Mouse (Mus musculus): ENCODE measurements around the gene Dph2. TPM values are rescaled to one million over a fixed set of nuclear protein-coding genes. Genes with fewer than 3 reads are reported as not detected.

Dph2 gene
- polyA plus RNA-seq, 1 experiment from 2014 or later, result 23.1 TPM

- peaks cover 46% of the 10 kb centered on the region for H3K36me3 ChIP-seq (ENCODE audit: control insufficient read depth, insufficient read depth, low read length)
- no peak overlapping the region for H3K4me3 ChIP-seq (ENCODE audit: low read depth, low read length)
- H3K9ac ChIP-seq (ENCODE audit: low read depth, low read length), result no peak overlapping the region
- H3K9me3 ChIP-seq (replicated peaks; ENCODE audit: control insufficient read depth, low read length, poor library complexity, severe bottlenecking), result no peaks in the 10 kb centered on the region
- H3K27me3 ChIP-seq (ENCODE audit: control insufficient read depth, insufficient read depth, low read depth, low read length), result no peaks in the 10 kb centered on the region
- H3K4me1 ChIP-seq (ENCODE audit: control insufficient read depth, insufficient read depth, low read length), result peaks cover 13% of the 10 kb centered on the region
- H3K27ac ChIP-seq (ENCODE audit: low read length), result no peak overlapping the region
- no peak for ATAC-seq
- H3K4me2 ChIP-seq (ENCODE audit: low read length), result no peak overlapping the region
- 86% methylated on average over 10 of the region's 10 CpGs for WGBS
Observed at GRCm38 (mm10) chr4:117904094-117904493, 12.3 kb upstream of the Dph2 start.

GRCm38 (mm10) chr4:117898111-117898510, 6.3 kb upstream of the Dph2 start:
- Histone ChIP-seq H3K4me3 (ENCODE audit: low read depth, low read length) (no peak overlapping the region), H3K4me2 (ENCODE audit: low read length) (no peak overlapping the region), H3K9ac (ENCODE audit: low read depth, low read length) (no peak overlapping the region), H3K36me3 (ENCODE audit: control insufficient read depth, insufficient read depth, low read length) (peaks cover 46% of the 10 kb centered on the region), H3K9me3 (replicated peaks; ENCODE audit: control insufficient read depth, low read length, poor library complexity, severe bottlenecking) (no peaks in the 10 kb centered on the region), H3K27me3 (ENCODE audit: control insufficient read depth, insufficient read depth, low read depth, low read length) (no peaks in the 10 kb centered on the region), H3K4me1 (ENCODE audit: control insufficient read depth, insufficient read depth, low read length) (no peaks in the 10 kb centered on the region), H3K27ac (ENCODE audit: low read length) (no peak overlapping the region)
- no peak for ATAC-seq
- 87% methylated on average over 3 of the region's 3 CpGs for WGBS

DNA sequence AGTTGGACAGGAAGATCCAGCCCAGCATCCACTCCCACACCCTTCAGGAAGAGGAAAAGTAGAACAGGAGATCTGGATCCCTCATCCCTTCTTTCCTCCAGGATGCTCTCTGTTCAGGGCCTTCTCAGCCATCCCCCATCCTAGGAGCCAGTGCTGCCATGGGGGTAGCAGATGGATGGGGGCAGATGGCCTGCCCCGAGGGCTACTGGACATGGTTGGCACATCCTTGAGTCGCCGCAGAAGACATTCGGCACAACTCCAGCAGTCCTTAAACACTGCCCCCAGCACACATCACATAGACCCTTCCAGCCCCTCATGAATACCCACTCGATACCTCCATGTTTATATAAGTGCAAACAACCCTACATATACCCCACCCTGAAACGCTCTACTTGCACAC, 4.2 kb upstream of the Dph2 start:
- H3K4me3 ChIP-seq (ENCODE audit: low read depth, low read length), result no peak overlapping the region
- ATAC-seq, result no peak
- peaks cover 4% of the 10 kb centered on the region for H3K4me1 ChIP-seq (ENCODE audit: control insufficient read depth, insufficient read depth, low read length)
- H3K27ac ChIP-seq (ENCODE audit: low read length), result no peak overlapping the region
- H3K36me3 ChIP-seq (ENCODE audit: control insufficient read depth, insufficient read depth, low read length), result peaks cover 32% of the 10 kb centered on the region
- H3K27me3 ChIP-seq (ENCODE audit: control insufficient read depth, insufficient read depth, low read depth, low read length), result no peaks in the 10 kb centered on the region
- H3K9ac ChIP-seq (ENCODE audit: low read depth, low read length), result no peak overlapping the region
- 98% methylated on average over 6 of the region's 6 CpGs for whole genome bisulfite sequencing
- H3K9me3 ChIP-seq (replicated peaks; ENCODE audit: control insufficient read depth, low read length, poor library complexity, severe bottlenecking), result no peaks in the 10 kb centered on the region
- H3K4me2 ChIP-seq (ENCODE audit: low read length), result no peak overlapping the region

- no peaks in the 10 kb centered on the region for H3K27me3 ChIP-seq (ENCODE audit: control insufficient read depth, insufficient read depth, low read depth, low read length)
- no peaks in the 10 kb centered on the region for H3K9me3 ChIP-seq (replicated peaks; ENCODE audit: control insufficient read depth, low read length, poor library complexity, severe bottlenecking)
- H3K4me2 ChIP-seq (ENCODE audit: low read length), result no peak overlapping the region
- peaks cover 27% of the 10 kb centered on the region for H3K36me3 ChIP-seq (ENCODE audit: control insufficient read depth, insufficient read depth, low read length)
- no peak overlapping the region for H3K4me3 ChIP-seq (ENCODE audit: low read depth, low read length)
- H3K4me1 ChIP-seq (ENCODE audit: control insufficient read depth, insufficient read depth, low read length), result peaks cover 7% of the 10 kb centered on the region
- no peak for ATAC-seq
- no peak overlapping the region for H3K9ac ChIP-seq (ENCODE audit: low read depth, low read length)
- H3K27ac ChIP-seq (ENCODE audit: low read length), result no peak overlapping the region
- WGBS, result 87% methylated on average over 7 of the region's 7 CpGs
Observed at GRCm38 (mm10) chr4:117895339-117895738, 3.5 kb upstream of the Dph2 start.

DNA sequence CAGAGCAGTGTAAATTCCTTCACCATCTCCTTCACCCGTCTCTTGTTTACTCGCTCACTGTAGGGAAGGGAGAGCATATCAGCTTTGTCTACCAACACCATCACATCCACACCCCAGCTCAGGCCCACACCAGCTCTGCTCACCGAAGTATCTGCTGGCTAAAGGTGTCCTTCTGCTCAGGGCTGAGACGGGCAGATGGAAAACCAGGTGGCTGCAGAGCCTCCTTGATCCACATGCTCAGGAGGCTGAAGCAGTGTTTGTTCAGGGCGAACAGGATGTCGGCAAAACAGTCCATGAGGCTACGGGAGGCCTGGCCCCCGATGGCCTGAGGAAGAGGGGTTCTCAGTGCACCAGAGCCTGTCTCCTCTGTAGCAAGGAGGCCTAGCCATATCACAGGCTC, 2.8 kb upstream of the Dph2 start:
- Histone ChIP-seq H3K4me3 (ENCODE audit: low read depth, low read length) (no peak overlapping the region), H3K36me3 (ENCODE audit: control insufficient read depth, insufficient read depth, low read length) (peaks cover 23% of the 10 kb centered on the region), H3K4me1 (ENCODE audit: control insufficient read depth, insufficient read depth, low read length) (peaks cover 7% of the 10 kb centered on the region), H3K9me3 (replicated peaks; ENCODE audit: control insufficient read depth, low read length, poor library complexity, severe bottlenecking) (no peaks in the 10 kb centered on the region), H3K4me2 (ENCODE audit: low read length) (no peak overlapping the region), H3K27me3 (ENCODE audit: control insufficient read depth, insufficient read depth, low read depth, low read length) (no peaks in the 10 kb centered on the region), H3K9ac (ENCODE audit: low read depth, low read length) (no peak overlapping the region), H3K27ac (ENCODE audit: low read length) (no peak overlapping the region)
- 94% methylated on average over 8 of the region's 8 CpGs for WGBS
- no peak for ATAC-seq

- H3K4me3 ChIP-seq (ENCODE audit: low read depth, low read length), result no peak overlapping the region
- H3K27ac ChIP-seq (ENCODE audit: low read length), result no peak overlapping the region
- H3K4me2 ChIP-seq (ENCODE audit: low read length), result no peak overlapping the region
- H3K9me3 ChIP-seq (replicated peaks; ENCODE audit: control insufficient read depth, low read length, poor library complexity, severe bottlenecking), result no peaks in the 10 kb centered on the region
- H3K4me1 ChIP-seq (ENCODE audit: control insufficient read depth, insufficient read depth, low read length), result peaks cover 7% of the 10 kb centered on the region
- H3K27me3 ChIP-seq (ENCODE audit: control insufficient read depth, insufficient read depth, low read depth, low read length), result no peaks in the 10 kb centered on the region
- H3K9ac ChIP-seq (ENCODE audit: low read depth, low read length), result no peak overlapping the region
- WGBS, result 26% methylated on average over 9 of the region's 9 CpGs
- ATAC-seq, result no peak
- H3K36me3 ChIP-seq (ENCODE audit: control insufficient read depth, insufficient read depth, low read length), result peaks cover 14% of the 10 kb centered on the region
Observed at GRCm38 (mm10) chr4:117893376-117893775, 1.5 kb upstream of the Dph2 start.

GRCm38 (mm10) chr4:117890750-117891149, 1.1 kb downstream of the Dph2 start:
- WGBS, result 47% methylated on average over 8 of the region's 8 CpGs
- Histone ChIP-seq H3K36me3 (ENCODE audit: control insufficient read depth, insufficient read depth, low read length) (peaks cover 4% of the 10 kb centered on the region; the same call in 1 of the 2 replicates), H3K4me1 (ENCODE audit: control insufficient read depth, insufficient read depth, low read length) (peaks cover 20% of the 10 kb centered on the region), H3K4me2 (ENCODE audit: low read length) (peak overlapping the region; percentile 92; the same call in 1 of the 2 replicates), H3K27ac (ENCODE audit: low read length) (no peak overlapping the region), H3K9me3 (replicated peaks; ENCODE audit: control insufficient read depth, low read length, poor library complexity, severe bottlenecking) (no peaks in the 10 kb centered on the region), H3K4me3 (ENCODE audit: low read depth, low read length) (no peak overlapping the region), H3K9ac (ENCODE audit: low read depth, low read length) (no peak overlapping the region; the same call in 1 of the 2 replicates), H3K27me3 (ENCODE audit: control insufficient read depth, insufficient read depth, low read depth, low read length) (no peaks in the 10 kb centered on the region)
- ATAC-seq, result no peak

DNA sequence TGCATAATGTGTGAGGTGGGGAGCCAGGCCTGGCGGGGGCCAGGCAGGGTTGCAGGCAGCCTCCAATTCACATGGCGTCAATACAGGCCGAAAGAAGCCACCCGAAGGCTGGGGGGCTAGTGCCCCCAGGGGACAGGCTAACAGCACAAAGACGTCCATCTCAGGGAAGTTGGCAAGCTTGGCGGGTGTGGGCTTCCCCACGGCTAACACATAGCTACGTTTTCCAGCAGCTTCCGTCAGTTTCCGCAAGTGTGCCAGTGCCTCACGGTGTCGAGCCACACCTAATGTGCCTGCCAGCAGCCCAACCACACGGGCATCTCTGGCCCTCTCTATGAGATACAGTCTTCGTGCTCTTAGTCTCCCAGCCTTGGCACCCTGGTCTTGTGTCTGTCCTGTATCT, 1.8 kb downstream of the Dph2 start:
- no peak overlapping the region for H3K27ac ChIP-seq (ENCODE audit: low read length)
- no peaks in the 10 kb centered on the region for H3K27me3 ChIP-seq (ENCODE audit: control insufficient read depth, insufficient read depth, low read depth, low read length)
- H3K36me3 ChIP-seq (ENCODE audit: control insufficient read depth, insufficient read depth, low read length), result peaks cover 7% of the 10 kb centered on the region
- no peak overlapping the region for H3K4me2 ChIP-seq (ENCODE audit: low read length)
- no peak overlapping the region for H3K9ac ChIP-seq (ENCODE audit: low read depth, low read length)
- WGBS, result 93% methylated on average over 14 of the region's 14 CpGs
- peaks cover 22% of the 10 kb centered on the region for H3K4me1 ChIP-seq (ENCODE audit: control insufficient read depth, insufficient read depth, low read length)
- ATAC-seq, result no peak
- H3K9me3 ChIP-seq (replicated peaks; ENCODE audit: control insufficient read depth, low read length, poor library complexity, severe bottlenecking), result no peaks in the 10 kb centered on the region
- H3K4me3 ChIP-seq (ENCODE audit: low read depth, low read length), result no peak overlapping the region

GRCm38 (mm10) chr4:117889471-117889870, 2.4 kb downstream of the Dph2 start:
- no peak for ATAC-seq
- WGBS, result 92% methylated on average over 15 of the region's 15 CpGs
- H3K4me3 ChIP-seq (ENCODE audit: low read depth, low read length), result no peak overlapping the region
- no peaks in the 10 kb centered on the region for H3K9me3 ChIP-seq (replicated peaks; ENCODE audit: control insufficient read depth, low read length, poor library complexity, severe bottlenecking)
- no peak overlapping the region for H3K9ac ChIP-seq (ENCODE audit: low read depth, low read length)
- H3K27me3 ChIP-seq (ENCODE audit: control insufficient read depth, insufficient read depth, low read depth, low read length), result no peaks in the 10 kb centered on the region
- H3K27ac ChIP-seq (ENCODE audit: low read length), result no peak overlapping the region
- H3K36me3 ChIP-seq (ENCODE audit: control insufficient read depth, insufficient read depth, low read length), result peaks cover 6% of the 10 kb centered on the region
- peaks cover 25% of the 10 kb centered on the region for H3K4me1 ChIP-seq (ENCODE audit: control insufficient read depth, insufficient read depth, low read length)
- H3K4me2 ChIP-seq (ENCODE audit: low read length), result no peak overlapping the region
